Mouse (Mus musculus): ENCODE measurements around the gene Reck.

DNA sequence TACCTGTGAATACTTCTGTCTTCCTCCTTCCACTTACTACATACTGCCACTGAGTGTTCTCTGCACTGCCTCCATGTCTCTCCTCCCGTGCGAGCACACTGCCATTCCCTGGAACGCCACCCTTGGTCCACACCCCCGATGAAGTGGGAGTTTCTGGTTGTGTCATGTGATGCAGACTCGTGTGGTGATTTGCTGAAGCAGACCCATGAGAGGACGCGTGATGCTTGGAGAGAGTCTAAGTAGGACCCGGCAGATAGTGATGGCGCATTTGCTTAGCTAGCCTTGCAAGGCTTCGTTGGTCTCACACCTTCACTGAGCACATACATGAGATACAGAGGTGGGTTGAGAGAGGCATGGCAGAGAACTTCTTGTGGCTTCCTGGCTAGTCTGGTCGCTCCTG is 117.7 kb downstream of the Reck start:
- TF ChIP-seq POLR2A (IDR thresholded peaks at IDR 0.05; ENCODE audit: insufficient read length, low read depth) (no peak), USF1 (IDR thresholded peaks at IDR 0.05; ENCODE audit: low read depth) (no peak), TCF12 (IDR thresholded peaks at IDR 0.05; ENCODE audit: insufficient read depth, poor library complexity, severe bottlenecking) (no peak), TCF3 (IDR thresholded peaks at IDR 0.05; ENCODE audit: insufficient read length, low read depth) (no peak), MYOD1 (IDR thresholded peaks at IDR 0.05; ENCODE audit: control insufficient read depth in 1 of 3, insufficient read length in 2 of 3, low read depth in 2 of 3) (no peak), MYOG (IDR thresholded peaks at IDR 0.05; ENCODE audit: control insufficient read depth in 1 of 3, insufficient read depth in 1 of 3, insufficient read length in 2 of 3, low read depth in 2 of 3) (no peak), SRF (IDR thresholded peaks at IDR 0.05; ENCODE audit: control insufficient read depth, insufficient read length, low read depth) (no peak), REST (IDR thresholded peaks at IDR 0.05; ENCODE audit: insufficient read depth, insufficient read length) (no peak), MAX (IDR thresholded peaks at IDR 0.05; ENCODE audit: low read depth) (no peak)
